Mouse (Mus musculus) heart, adult 2 months (tissue): ENCODE results near the gene Tnfrsf1b.

Experiments
- CTCF ChIP-seq: fragments of 200-600 bp; IDR thresholded peaks from 2 replicates; pipeline ENCODE4 v1.8.1; 2022; ENCODE audit warnings: antibody characterized with exemption, mild to moderate bottlenecking, moderate library complexity
- EP300 ChIP-seq: fragments of 200-500 bp; IDR thresholded peaks from 2 replicates; pipeline ENCODE4 v1.6.1; 2011; ENCODE audit warnings: low read depth, low read length, control low read depth; ENCODE audit not compliant: insufficient read depth
- POLR2A ChIP-seq: fragments of 200-500 bp; IDR thresholded peaks from 2 replicates; pipeline ENCODE4 v1.6.1; 2011; ENCODE audit warnings: mild to moderate bottlenecking, low read depth, low read length, control low read depth; ENCODE audit not compliant: insufficient read depth

DNA sequence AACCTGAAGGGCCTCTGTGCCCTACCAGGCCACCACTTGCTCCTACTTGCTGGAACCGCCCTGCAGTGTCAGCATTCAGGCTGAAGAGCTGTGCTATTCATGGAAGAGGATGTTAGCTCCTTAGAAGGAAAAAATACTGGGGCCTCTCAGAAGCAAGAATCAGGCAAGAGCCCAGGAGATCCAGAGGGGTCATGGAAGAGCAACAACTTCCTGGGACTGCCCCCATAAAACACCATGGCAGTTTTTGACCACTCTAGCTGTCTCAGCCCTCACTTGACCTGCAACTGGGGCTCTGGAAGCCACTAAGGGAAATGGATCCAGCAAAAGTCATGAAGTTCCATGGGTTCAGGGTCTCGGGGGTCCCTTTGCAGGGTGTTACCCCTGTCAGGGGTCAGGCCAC is 31.3 kb downstream of the Tnfrsf1b start:
- TF ChIP-seq CTCF = no peak
- TF ChIP-seq EP300 = no peak
- TF ChIP-seq POLR2A = no peak
